Mouse (Mus musculus): ENCODE measurements at regions not wholly inside any gene's neighbourhood (a gene's known extent, or its start where the extent isn't known, plus 50 kb on each side); places are given as distances from the start of the nearest gene placed in this dataset.

GRCm38 (mm10) chr1:193692991-193693390 lies 322.9 kb upstream of the Camk1g start:
- TF ChIP-seq GATA1 (IDR thresholded peaks at IDR 0.05; ENCODE audit: low read length), result no peak
- no peak for TF ChIP-seq TAL1 (IDR thresholded peaks at IDR 0.05; ENCODE audit: low read length)
